Mouse (Mus musculus) hindbrain, embryonic 12.5 days (tissue): ENCODE data around the gene Mrps27. TPM values are rescaled to one million over a fixed set of nuclear protein-coding genes. Genes with fewer than 3 reads are reported as not detected.

Source experiments
- polyA plus RNA-seq: library from polyadenylated mRNA; unstranded; fragments of >200 nt; fragmentation: Nextera tagmentation; extraction: Ambion mirVana; gene quantifications from 2 replicates; pipeline ENCODE4 v1.2.1, GENCODE M21; 2016

Mrps27 gene
- polyA plus RNA-seq, 1 experiment from 2014 or later = 45.9 TPM

Other genes with a start within 250 kb of the Mrps27 start
- 0.37 and 0.63 TPM in 2 replicates for gene Zfp366, start 160.0 kb upstream of the Mrps27 start, polyA plus RNA-seq
- 45.3 and 46.2 TPM in 2 replicates for gene Ptcd2, start 81 bp upstream of the Mrps27 start, polyA plus RNA-seq
- gene Map1b, start 171.8 kb downstream of the Mrps27 start, polyA plus RNA-seq = 1,280 and 1,328 TPM in 2 replicates